Mouse (Mus musculus) liver, postnatal 0 days (tissue): ENCODE data around the gene Capn13.

Experiments
- CTCF ChIP-seq: sonication (generic); IDR thresholded peaks from 2 replicates; pipeline ENCODE4 v1.5.1; 2016; ENCODE audit warnings: antibody characterized with exemption, low read depth
- EP300 ChIP-seq: IDR thresholded peaks from 2 replicates; pipeline ENCODE4 v1.6.1; 2016; ENCODE audit warnings: antibody characterized with exemption, low read depth, mild to moderate bottlenecking

DNA sequence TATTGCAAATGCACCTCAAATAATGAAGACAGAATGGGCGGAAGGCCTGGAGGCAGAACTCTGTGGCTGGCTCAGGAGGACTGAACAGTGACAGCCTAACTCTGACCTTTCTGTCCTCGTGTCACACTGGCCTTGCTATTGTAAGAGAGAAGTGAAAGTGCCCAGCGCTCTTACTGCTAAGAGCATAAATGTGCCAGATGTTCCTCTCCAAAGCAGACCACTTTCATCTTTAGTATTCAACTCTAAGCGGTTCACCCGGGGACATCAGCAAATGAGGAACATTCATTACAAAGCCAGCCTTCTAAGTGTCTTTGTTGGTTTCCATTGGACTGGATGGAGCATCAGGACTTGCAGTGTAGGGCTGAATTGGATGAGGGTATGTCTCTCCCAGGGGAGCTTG is 39.6 kb downstream of the Capn13 start:
- no peak for TF ChIP-seq CTCF
- TF ChIP-seq EP300, result no peak
